Mouse (Mus musculus) heart, adult 2 months (tissue): Measurements from ENCODE around the gene Wdr43.

ENCODE experiments used
- CTCF ChIP-seq: fragments of 200-600 bp; IDR thresholded peaks from 2 replicates; pipeline ENCODE4 v1.8.1; 2022; ENCODE audit warnings: antibody characterized with exemption, mild to moderate bottlenecking, moderate library complexity
- EP300 ChIP-seq: fragments of 200-500 bp; IDR thresholded peaks from 2 replicates; pipeline ENCODE4 v1.6.1; 2011; ENCODE audit warnings: low read depth, low read length, control low read depth; ENCODE audit not compliant: insufficient read depth
- POLR2A ChIP-seq: fragments of 200-500 bp; IDR thresholded peaks from 2 replicates; pipeline ENCODE4 v1.6.1; 2011; ENCODE audit warnings: mild to moderate bottlenecking, low read depth, low read length, control low read depth; ENCODE audit not compliant: insufficient read depth

DNA sequence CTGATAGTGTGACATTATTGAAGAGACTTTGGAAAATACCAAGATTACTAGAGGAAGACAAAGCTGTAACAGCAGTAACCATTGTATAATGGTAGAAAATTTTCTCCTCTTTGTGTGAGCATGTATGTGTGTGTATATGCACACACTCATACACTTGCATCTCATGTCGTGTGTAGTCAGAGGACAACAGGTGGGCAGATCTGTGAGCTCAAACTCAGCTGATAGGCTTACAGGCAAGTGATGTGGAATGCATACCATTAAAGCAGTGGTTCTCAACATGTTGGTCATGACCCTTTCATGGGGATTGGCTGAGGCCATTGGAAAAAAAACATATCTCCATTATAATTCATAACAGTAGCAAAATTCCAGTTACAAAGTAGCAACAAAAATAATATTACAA lies 44.7 kb downstream of the Wdr43 start:
- TF ChIP-seq POLR2A = no peak
- TF ChIP-seq EP300 = no peak
- no peak for TF ChIP-seq CTCF
